Mouse (Mus musculus): ENCODE data around the gene AU018091.
"Not testable (repeated sequence)": the region's sequence is repeated elsewhere in the genome, so short reads cannot be mapped to it uniquely, and the experiment has no call there.

AU018091 gene

GRCm38 (mm10) chr7:3168925-3169324, at the start of gene AU018091:
AU018091 (minus strand) TSS chr7:3169203.
- DNase-seq (ENCODE audit: low read depth, low spot score) = no peak

GRCm38 (mm10) chr7:3217546-3218056, 48.6 kb upstream of the AU018091 start:
- no peak for DNase-seq (ENCODE audit: low read depth, low spot score)

DNA sequence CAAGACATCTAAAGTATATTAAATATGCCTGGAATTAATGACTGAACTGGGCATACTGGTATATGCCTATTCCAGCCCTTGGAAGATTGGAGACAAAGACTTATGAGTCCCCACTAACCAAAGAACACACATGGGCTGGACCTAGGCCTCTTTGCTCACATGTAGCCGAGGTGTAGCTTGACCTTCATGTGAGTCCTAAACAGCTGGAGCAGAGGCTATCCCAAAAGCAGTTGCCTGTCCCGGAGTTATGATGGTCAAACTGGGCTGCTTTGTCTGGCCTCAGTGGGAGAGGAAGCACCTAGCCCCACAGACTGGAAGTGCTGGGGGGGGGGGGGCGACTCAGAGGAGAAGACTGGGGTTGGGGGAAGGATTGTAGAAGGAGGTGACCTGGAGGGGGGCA, 47.3 kb upstream of the AU018091 start:
- DNase-seq (ENCODE audit: low read depth, low spot score) = no peak

- DNase-seq (ENCODE audit: low read depth, low spot score) = no peak
Observed at GRCm38 (mm10) chr7:3213557-3213956, 44.6 kb upstream of the AU018091 start.

GRCm38 (mm10) chr7:3213156-3213555, 44.2 kb upstream of the AU018091 start:
- DNase-seq (ENCODE audit: low read depth, low spot score) = no peak

DNA sequence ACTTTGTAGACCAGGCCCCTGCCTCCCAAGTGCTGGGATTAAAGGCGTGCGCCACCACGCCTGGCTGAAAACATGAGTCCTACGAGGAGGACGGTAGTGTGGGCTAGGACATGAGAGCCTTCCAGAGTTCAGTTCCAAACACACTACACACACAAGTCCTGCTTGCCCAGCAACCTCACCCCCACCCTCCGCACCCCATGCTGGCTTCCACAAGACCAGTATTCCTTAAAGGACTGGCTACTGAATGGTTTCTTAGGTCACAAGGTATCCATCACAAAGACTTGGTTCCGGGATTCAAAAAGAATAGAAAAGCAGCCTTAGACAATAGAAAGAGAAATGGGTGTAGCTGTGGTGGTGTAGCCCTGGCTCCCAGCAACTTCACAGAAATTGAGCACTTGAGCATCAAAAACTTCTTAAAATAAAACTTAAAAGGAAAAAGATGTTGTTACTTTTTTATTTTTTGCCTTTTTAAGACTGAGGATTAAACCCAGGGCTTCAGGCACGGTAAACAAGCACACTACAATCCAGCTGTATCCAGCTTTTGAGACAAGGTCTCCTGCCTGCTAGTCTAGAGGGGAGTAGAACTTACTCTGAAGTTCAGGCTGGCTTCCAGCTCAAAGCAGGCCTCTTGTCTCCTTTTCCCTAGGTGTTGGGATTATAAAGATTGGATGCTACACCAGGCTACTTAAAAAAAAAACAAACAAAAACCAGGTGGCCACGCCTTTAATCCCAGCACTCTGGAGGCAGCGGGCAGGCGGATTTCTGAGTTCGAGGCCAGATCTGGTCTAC, 43.2 kb upstream of the AU018091 start:
- DNase-seq (ENCODE audit: low read depth, low spot score) = no peak

DNA sequence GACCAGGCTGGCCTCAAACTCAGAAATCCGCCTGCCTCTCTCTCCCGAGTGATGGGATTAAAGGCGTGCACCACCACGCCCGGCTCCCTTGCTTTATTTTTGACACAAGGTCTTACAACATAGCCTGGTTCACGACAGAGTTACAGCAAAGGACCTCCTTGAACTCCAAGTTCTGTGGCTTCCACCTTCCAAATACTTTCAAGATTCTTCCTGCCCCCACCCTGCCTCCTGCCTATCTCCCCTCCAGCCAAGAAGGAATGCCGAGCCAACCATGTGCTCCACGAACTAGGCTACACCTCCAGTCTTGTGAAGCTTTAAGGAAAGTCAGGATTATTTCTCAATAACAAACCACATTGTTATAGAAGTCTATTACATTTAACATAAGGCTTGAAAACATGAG, 42.5 kb upstream of the AU018091 start:
- no peak for DNase-seq (ENCODE audit: low read depth, low spot score)

DNA sequence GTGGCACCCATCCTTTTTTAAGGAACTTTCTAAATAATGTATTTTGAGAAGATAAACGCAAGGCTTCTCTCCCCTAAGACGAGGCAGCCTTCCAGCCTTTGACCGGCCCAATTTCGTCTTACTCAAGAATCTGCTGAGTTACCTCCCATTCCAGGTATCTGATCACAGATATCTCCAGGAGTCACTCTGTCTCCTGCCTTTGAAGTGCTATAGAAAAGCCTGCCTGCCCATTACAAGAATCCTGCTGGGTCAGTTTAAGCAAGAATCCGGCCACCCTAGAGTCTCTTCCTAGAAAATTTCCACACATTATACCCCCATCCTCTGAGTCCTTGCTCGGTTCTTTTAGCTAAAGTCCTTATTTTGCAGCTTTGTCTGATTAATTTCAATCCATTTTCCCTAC, 41.6 kb upstream of the AU018091 start:
- DNase-seq (ENCODE audit: low read depth, low spot score) = no peak

GRCm38 (mm10) chr7:3206520-3206919, 37.5 kb upstream of the AU018091 start:
- DNase-seq (ENCODE audit: low read depth, low spot score) = no peak

DNA sequence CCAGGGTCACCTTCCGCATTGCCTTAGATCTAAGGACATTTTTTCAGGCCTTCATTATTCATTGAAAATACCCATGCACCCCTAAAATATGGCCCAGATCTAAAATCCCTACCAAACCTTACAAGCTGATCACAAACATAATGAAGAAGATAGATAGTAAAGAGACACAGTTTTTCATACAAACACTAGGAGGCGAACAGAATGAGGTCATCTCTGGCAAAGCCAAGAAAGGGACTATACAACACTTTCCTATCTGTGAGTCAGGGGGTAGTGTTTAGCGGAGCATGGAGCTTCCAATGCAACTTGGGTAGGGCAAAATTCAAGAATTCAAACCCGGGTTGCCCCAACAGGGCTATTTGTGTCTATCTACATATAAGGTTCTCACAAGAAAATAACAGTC, 35.6 kb upstream of the AU018091 start:
- no peak for DNase-seq (ENCODE audit: low read depth, low spot score)

- no peak for DNase-seq (ENCODE audit: low read depth, low spot score)
Observed at GRCm38 (mm10) chr7:3203890-3204289, 34.9 kb upstream of the AU018091 start.

DNA sequence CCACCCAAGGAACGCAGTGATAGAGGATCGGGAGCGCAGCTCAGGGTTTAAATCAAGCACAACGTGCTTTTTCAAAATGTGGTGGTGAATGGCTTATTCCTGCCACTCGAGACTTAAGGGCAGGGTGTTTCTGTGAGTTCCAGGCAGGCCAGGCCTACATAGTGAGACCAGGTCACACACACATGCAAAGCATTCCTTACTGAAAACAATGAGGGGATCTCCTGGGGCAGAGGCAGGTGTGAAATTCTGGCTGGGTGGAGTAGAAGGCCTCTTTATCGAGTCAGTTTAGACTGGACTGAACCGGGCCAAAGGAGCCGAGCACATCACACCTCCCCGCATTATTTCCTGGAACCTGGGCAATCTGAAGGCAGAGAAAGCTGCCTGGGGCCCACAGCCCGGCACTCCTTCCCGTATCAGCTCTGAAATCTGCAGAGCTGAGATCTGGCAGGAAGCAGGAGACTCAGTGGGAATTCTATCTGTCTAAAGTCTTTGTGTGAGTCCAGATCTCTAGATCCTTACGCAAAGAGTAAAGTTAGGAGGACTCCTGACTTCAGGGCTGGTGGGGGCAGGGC, 32.2 kb upstream of the AU018091 start:
- no peak for DNase-seq (ENCODE audit: low read depth, low spot score)

DNA sequence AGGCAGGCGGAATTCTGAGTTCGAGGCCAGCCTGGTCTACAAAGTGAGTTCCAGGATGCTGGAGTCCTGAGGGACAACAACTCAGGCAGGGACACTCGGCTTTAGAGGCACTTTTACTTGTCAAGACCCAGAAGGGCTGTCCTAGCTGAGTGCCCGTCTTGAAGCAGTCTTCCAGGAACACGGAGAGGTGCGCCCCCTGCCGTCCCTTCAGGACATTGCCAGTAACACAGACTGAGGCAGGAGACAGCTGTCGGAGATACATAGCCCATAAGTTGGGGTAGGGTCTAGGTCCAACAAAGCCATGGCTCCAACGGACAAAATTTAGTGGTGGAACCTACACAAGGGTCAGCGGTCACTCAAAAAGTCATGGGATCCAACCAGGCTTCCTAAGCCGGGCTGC, 29.9 kb upstream of the AU018091 start:
- no peak for DNase-seq (ENCODE audit: low read depth, low spot score)

- DNase-seq (ENCODE audit: low read depth, low spot score) = no peak
Observed at GRCm38 (mm10) chr7:3195850-3196249, 26.8 kb upstream of the AU018091 start.

- DNase-seq (ENCODE audit: low read depth, low spot score) = no peak
Observed at GRCm38 (mm10) chr7:3194531-3194930, 25.5 kb upstream of the AU018091 start.

- DNase-seq (ENCODE audit: low read depth, low spot score) = peak; percentile 22
Observed at GRCm38 (mm10) chr7:3193905-3194304, 24.9 kb upstream of the AU018091 start.

DNA sequence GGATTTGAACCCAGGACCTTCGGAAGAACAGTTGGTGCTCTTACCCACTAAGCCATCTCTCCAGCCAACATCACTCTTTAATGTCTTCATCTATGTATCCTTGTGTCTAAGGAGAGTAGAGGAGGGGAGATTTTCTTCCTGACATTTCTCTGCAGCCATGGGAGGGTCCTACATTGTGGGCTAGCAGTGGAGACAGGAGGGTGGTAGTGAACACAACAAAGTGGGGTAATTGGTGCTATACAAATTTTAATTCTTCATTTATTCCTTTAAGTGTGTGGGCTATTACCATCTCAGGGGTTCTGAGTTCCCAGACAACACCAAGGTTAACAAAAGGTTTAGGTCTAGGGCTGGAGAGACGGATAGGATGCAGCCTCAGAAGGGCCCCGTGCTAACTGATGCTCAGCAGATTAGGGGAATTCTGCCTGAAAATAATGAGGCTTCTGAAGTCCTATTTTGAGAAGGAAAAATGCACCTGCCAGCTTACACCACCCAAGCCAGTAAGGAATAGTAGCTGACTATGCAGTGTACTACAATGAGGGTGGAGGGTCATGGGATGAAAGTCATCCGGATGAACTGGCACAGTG, 24.1 kb upstream of the AU018091 start:
- DNase-seq (ENCODE audit: low read depth, low spot score) = no peak

GRCm38 (mm10) chr7:3191971-3192498, 23.0 kb upstream of the AU018091 start:
- DNase-seq (ENCODE audit: low read depth, low spot score) = no peak

GRCm38 (mm10) chr7:3186726-3187125, 17.7 kb upstream of the AU018091 start:
- not testable (repeated sequence) for DNase-seq (ENCODE audit: low read depth, low spot score)

DNA sequence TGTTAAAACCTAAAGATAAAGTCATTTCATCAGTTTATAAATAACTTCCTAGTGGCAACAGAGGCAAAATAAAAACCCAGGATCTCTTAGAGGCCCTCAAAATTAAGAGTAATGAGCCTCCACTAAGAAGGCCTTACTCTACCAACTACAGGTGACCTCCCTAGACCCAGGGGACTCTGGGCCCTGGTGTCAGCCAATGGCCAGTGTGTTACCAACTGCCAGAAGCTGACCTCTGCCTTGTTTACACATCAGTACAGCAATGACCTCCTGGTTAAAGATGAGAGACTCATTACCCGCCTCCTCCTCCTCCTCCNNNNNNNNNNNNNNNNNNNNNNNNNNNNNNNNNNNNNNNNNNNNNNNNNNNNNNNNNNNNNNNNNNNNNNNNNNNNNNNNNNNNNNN, 17.1 kb upstream of the AU018091 start:
- DNase-seq (ENCODE audit: low read depth, low spot score) = no peak

DNA sequence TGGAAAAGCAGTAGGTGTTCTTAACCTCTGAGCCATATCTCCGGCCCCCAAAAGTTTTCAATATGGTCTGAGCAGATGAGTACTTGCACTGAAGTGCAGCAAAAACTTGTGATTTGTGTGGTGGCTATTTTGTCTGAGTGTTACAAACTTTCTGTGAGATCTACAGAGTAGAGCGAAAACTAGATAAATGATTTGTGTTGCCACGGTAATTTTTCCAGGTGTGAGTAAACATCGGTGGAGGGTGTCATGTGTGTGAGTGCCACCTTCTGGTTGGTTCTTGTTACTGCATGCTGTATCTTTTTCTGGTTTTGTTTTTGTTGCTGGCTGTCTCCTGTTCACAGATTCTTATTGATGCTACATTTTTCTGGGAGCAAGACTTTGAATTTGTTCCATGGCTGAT, 15.4 kb upstream of the AU018091 start:
- DNase-seq (ENCODE audit: low read depth, low spot score) = peak; percentile 11

DNA sequence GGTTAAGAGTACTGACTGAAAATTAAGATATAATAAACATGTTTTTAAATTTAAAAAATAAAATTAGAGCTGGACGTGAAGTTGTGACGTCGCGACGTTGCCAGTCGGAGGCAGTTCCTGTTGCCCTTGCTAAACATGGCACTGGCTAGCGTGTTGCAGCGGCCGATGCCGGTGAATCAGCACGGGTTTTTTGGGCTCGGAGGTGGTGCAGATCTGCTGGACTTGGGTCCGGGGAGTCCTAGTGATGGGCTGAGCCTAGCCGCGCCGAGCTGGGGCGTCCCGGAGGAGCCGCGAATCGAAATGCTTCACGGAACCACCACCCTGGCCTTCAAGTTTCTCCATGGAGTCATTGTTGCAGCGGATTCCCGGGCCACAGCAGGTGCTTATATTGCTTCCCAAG, 12.0 kb upstream of the AU018091 start:
- DNase-seq (ENCODE audit: low read depth, low spot score) = not testable (repeated sequence)

GRCm38 (mm10) chr7:3168296-3168695, 707 bp downstream of the AU018091 start:
- no peak for DNase-seq (ENCODE audit: low read depth, low spot score)
